Mouse (Mus musculus): ENCODE data around the gene Ric3.
A peak's percentile ranks its signal among the peaks of the same experiment; 100 is the strongest.

Gene Ric3

GRCm38 (mm10) chr7:108996156-108996555 is 87.0 kb downstream of the Ric3 start:
- no peak for DNase-seq

GRCm38 (mm10) chr7:108993881-108994291 is 89.2 kb downstream of the Ric3 start:
- no peak for DNase-seq

- DNase-seq: peak; percentile 20
Measured at GRCm38 (mm10) chr7:108993230-108993629, 89.9 kb downstream of the Ric3 start.

- DNase-seq: no peak
Measured at GRCm38 (mm10) chr7:108991207-108991606, 91.9 kb downstream of the Ric3 start.

GRCm38 (mm10) chr7:108985934-108986708 is 97.0 kb downstream of the Ric3 start:
- DNase-seq: no peak
